Mouse (Mus musculus) forebrain, embryonic 16.5 days (tissue): ENCODE results near the gene Prom1. TPM values are rescaled to one million over a fixed set of nuclear protein-coding genes. Genes with fewer than 3 reads are reported as not detected.

Source experiments
- ATAC-seq: fragments of 200-750 bp; cut with Nextera tagmentation; 2 replicates; pipeline ENCODE4 v1.8.0; 2017; ENCODE audit warnings: mild to moderate bottlenecking, moderate library complexity
- H3K27ac ChIP-seq: fragments of 300-500 bp; sonication (generic); 2 replicates; pipeline ENCODE4 v1.5.1; 2014; ENCODE audit warnings: low read length, control low read depth
- H3K27me3 ChIP-seq: fragments of 300-500 bp; sonication (generic); replicated peaks from 2 replicates; pipeline ENCODE4 v1.6.1; 2014; ENCODE audit warnings: low read length; ENCODE audit not compliant: control insufficient read depth, insufficient read depth
- H3K36me3 ChIP-seq: fragments of 300-500 bp; sonication (generic); 2 replicates; pipeline ENCODE4 v1.6.1; 2014; ENCODE audit not compliant: control insufficient read depth, insufficient read depth
- H3K4me1 ChIP-seq: fragments of 300-500 bp; sonication (generic); replicated peaks from 2 replicates; pipeline ENCODE4 v1.6.1; 2014; ENCODE audit warnings: low read length; ENCODE audit not compliant: control insufficient read depth, insufficient read depth
- H3K4me2 ChIP-seq: fragments of 300-500 bp; sonication (generic); 2 replicates; pipeline ENCODE4 v1.6.1; 2014; ENCODE audit warnings: mild to moderate bottlenecking, low read length, control low read depth
- H3K4me3 ChIP-seq: fragments of 300-500 bp; sonication (generic); replicated peaks from 2 replicates; pipeline ENCODE4 v1.5.1; 2014; ENCODE audit warnings: mild to moderate bottlenecking, low read length, control low read depth
- H3K9ac ChIP-seq: fragments of 300-500 bp; sonication (generic); replicated peaks from 2 replicates; pipeline ENCODE4 v1.6.1; 2014; ENCODE audit warnings: low read depth, low read length, control low read depth
- H3K9me3 ChIP-seq: fragments of 300-500 bp; sonication (generic); 2 replicates; pipeline ENCODE4 v1.6.1; 2016; ENCODE audit warnings: low read length; ENCODE audit not compliant: control insufficient read depth
- WGBS: fragments of 180-500 bp; shearing (Covaris S2); extraction: QIAGEN DNeasy Blood & Tissue Kit; methylation state at CpG from one replicate; pipeline ENCODE4 v1.1.7; 2014; 5-methylcytosine and 5-hydroxymethylcytosine counted together
- polyA plus RNA-seq: library from polyadenylated mRNA; unstranded; fragments of >200 nt; fragmentation: Nextera tagmentation; extraction: Ambion mirVana; gene quantifications from 2 replicates; pipeline ENCODE4 v1.2.1, GENCODE M21; 2015

The Prom1 gene
- polyA plus RNA-seq, 1 experiment from 2014 or later: 34.5 TPM

- no peak overlapping the region for H3K9ac ChIP-seq
- H3K4me3 ChIP-seq: no peak overlapping the region
- H3K9me3 ChIP-seq: no peaks in the 10 kb centered on the region
- no peak for ATAC-seq
- H3K4me2 ChIP-seq: no peak overlapping the region
- WGBS: 62% methylated on average over 2 of the region's 2 CpGs
- H3K4me1 ChIP-seq: no peaks in the 10 kb centered on the region
- no peak overlapping the region for H3K27ac ChIP-seq
- H3K36me3 ChIP-seq: no peaks in the 10 kb centered on the region
- no peaks in the 10 kb centered on the region for H3K27me3 ChIP-seq
Observed at GRCm38 (mm10) chr5:44109121-44109520, 7.3 kb upstream of the Prom1 start.

GRCm38 (mm10) chr5:44108125-44108524 lies 6.3 kb upstream of the Prom1 start:
- Histone ChIP-seq H3K9ac (no peak overlapping the region), H3K4me1 (no peaks in the 10 kb centered on the region), H3K4me2 (no peak overlapping the region), H3K9me3 (no peaks in the 10 kb centered on the region), H3K27ac (no peak overlapping the region), H3K36me3 (no peaks in the 10 kb centered on the region), H3K27me3 (no peaks in the 10 kb centered on the region), H3K4me3 (no peak overlapping the region)
- no peak for ATAC-seq
- 93% methylated on average over 4 of the region's 4 CpGs for WGBS

- 62% methylated on average over 4 of the region's 4 CpGs for WGBS
- Histone ChIP-seq H3K27me3 (no peaks in the 10 kb centered on the region), H3K4me2 (no peak overlapping the region), H3K4me3 (no peak overlapping the region), H3K9ac (no peak overlapping the region), H3K27ac (no peak overlapping the region), H3K9me3 (no peaks in the 10 kb centered on the region), H3K36me3 (no peaks in the 10 kb centered on the region), H3K4me1 (peaks cover 6% of the 10 kb centered on the region)
- no peak for ATAC-seq
Observed at GRCm38 (mm10) chr5:44105192-44105591, 3.4 kb upstream of the Prom1 start.

GRCm38 (mm10) chr5:44104686-44105085 lies 2.9 kb upstream of the Prom1 start:
- WGBS: 10% methylated on average over 8 of the region's 8 CpGs
- H3K4me3 ChIP-seq: no peak overlapping the region
- H3K27ac ChIP-seq: no peak overlapping the region
- no peak for ATAC-seq
- no peaks in the 10 kb centered on the region for H3K9me3 ChIP-seq
- H3K4me1 ChIP-seq: peaks cover 6% of the 10 kb centered on the region
- H3K27me3 ChIP-seq: no peaks in the 10 kb centered on the region
- no peak overlapping the region for H3K4me2 ChIP-seq
- H3K36me3 ChIP-seq: no peaks in the 10 kb centered on the region
- H3K9ac ChIP-seq: no peak overlapping the region

- WGBS: 55% methylated on average over 2 of the region's 2 CpGs
- no peaks in the 10 kb centered on the region for H3K9me3 ChIP-seq
- no peak overlapping the region for H3K4me3 ChIP-seq
- no peak overlapping the region for H3K4me2 ChIP-seq
- no peaks in the 10 kb centered on the region for H3K27me3 ChIP-seq
- no peaks in the 10 kb centered on the region for H3K36me3 ChIP-seq
- ATAC-seq: no peak
- H3K9ac ChIP-seq: no peak overlapping the region
- H3K4me1 ChIP-seq: peaks cover 11% of the 10 kb centered on the region
- no peak overlapping the region for H3K27ac ChIP-seq
Observed at GRCm38 (mm10) chr5:44104120-44104519, 2.3 kb upstream of the Prom1 start.

- 94% methylated on average over 7 of the region's 7 CpGs for WGBS
- no peak for ATAC-seq
- Histone ChIP-seq H3K4me2 (no peak overlapping the region), H3K9ac (no peak overlapping the region), H3K4me3 (no peak overlapping the region), H3K4me1 (peaks cover 13% of the 10 kb centered on the region), H3K9me3 (no peaks in the 10 kb centered on the region), H3K36me3 (no peaks in the 10 kb centered on the region), H3K27ac (no peak overlapping the region), H3K27me3 (no peaks in the 10 kb centered on the region)
Observed at GRCm38 (mm10) chr5:44103121-44103520, 1.3 kb upstream of the Prom1 start.

GRCm38 (mm10) chr5:44100544-44101230 lies 1.1 kb downstream of the Prom1 start:
- Histone ChIP-seq H3K36me3 (no peaks in the 10 kb centered on the region), H3K9me3 (no peaks in the 10 kb centered on the region), H3K4me2 (peak overlapping the region; percentile 97), H3K4me3 (peak overlapping the region; percentile 84), H3K4me1 (peaks cover 13% of the 10 kb centered on the region), H3K27ac (peak overlapping the region; percentile 77), H3K9ac (peak overlapping the region; percentile 93), H3K27me3 (no peaks in the 10 kb centered on the region)
- ATAC-seq: peak; percentile 83
- 0% methylated on average over 43 of the region's 43 CpGs for WGBS

- under 1% methylated on average over 12 of the region's 12 CpGs for WGBS
- no peak; the same call in 1 of the 2 replicates for ATAC-seq
- H3K4me1 ChIP-seq: peaks cover 13% of the 10 kb centered on the region
- no peaks in the 10 kb centered on the region for H3K36me3 ChIP-seq
- peak overlapping the region; percentile 84 for H3K4me3 ChIP-seq
- peak overlapping the region; percentile 77 for H3K27ac ChIP-seq
- no peaks in the 10 kb centered on the region for H3K9me3 ChIP-seq
- H3K27me3 ChIP-seq: no peaks in the 10 kb centered on the region
- peak overlapping the region; percentile 93 for H3K9ac ChIP-seq
- peak overlapping the region; percentile 97 for H3K4me2 ChIP-seq
Observed at GRCm38 (mm10) chr5:44100187-44100543, 1.7 kb downstream of the Prom1 start.

GRCm38 (mm10) chr5:44096996-44097395 lies 4.8 kb downstream of the Prom1 start:
- Histone ChIP-seq H3K9me3 (no peaks in the 10 kb centered on the region), H3K4me3 (no peak overlapping the region), H3K36me3 (peaks cover 5% of the 10 kb centered on the region; the same call in 1 of the 2 replicates), H3K4me2 (no peak overlapping the region), H3K27ac (no peak overlapping the region), H3K9ac (no peak overlapping the region), H3K27me3 (no peaks in the 10 kb centered on the region), H3K4me1 (peaks cover 13% of the 10 kb centered on the region)
- ATAC-seq: no peak
- 85% methylated on average over 5 of the region's 5 CpGs for WGBS

GRCm38 (mm10) chr5:44096106-44096505 lies 5.7 kb downstream of the Prom1 start:
- WGBS: 89% methylated on average over 10 of the region's 10 CpGs
- no peaks in the 10 kb centered on the region for H3K27me3 ChIP-seq

More at GRCm38 (mm10) chr5:44096106-44096505, 5.7 kb downstream of the Prom1 start:
- no peak for ATAC-seq
- Histone ChIP-seq H3K9me3 (no peaks in the 10 kb centered on the region), H3K9ac (no peak overlapping the region), H3K4me2 (no peak overlapping the region), H3K36me3 (peaks cover 6% of the 10 kb centered on the region; the same call in 1 of the 2 replicates), H3K27ac (no peak overlapping the region), H3K4me1 (peaks cover 7% of the 10 kb centered on the region), H3K4me3 (no peak overlapping the region)
